Mouse (Mus musculus): ENCODE results near the gene Slc22a14.

GRCm38 (mm10) chr9:119239274-119239673 is 126.1 kb downstream of the Slc22a14 start:
- TF ChIP-seq CHD2 (IDR thresholded peaks at IDR 0.05; ENCODE audit: low read depth, low read length): no peak
- TF ChIP-seq ZC3H11A (IDR thresholded peaks at IDR 0.05; ENCODE audit: borderline replicate concordance, low read depth, low read length): no peak
